Mouse (Mus musculus) lung, postnatal 0 days (tissue): ENCODE measurements around the gene Diaph3. TPM values are rescaled to one million over a fixed set of nuclear protein-coding genes. Genes with fewer than 3 reads are reported as not detected.
A peak's percentile ranks its signal among the peaks of the same experiment; 100 is the strongest.

ENCODE experiments used
- ATAC-seq: fragments of 200-750 bp; cut with Nextera tagmentation; 2 replicates; pipeline ENCODE4 v1.8.0; 2017; ENCODE audit warnings: moderate library complexity
- DNase-seq: peaks from one replicate; pipeline ENCODE4 v3.0.0-alpha.2; 2016; ENCODE audit warnings: low spot score
- H3K27ac ChIP-seq: fragments of 300-500 bp; sonication (generic); 2 replicates; pipeline ENCODE4 v1.5.1; 2014; ENCODE audit warnings: antibody characterized with exemption, mild to moderate bottlenecking, low read length, mixed read lengths
- H3K27me3 ChIP-seq: fragments of 300-500 bp; sonication (generic); replicated peaks from 2 replicates; pipeline ENCODE4 v1.6.1; 2014; ENCODE audit warnings: low read length, mixed read lengths; ENCODE audit not compliant: insufficient read depth
- H3K36me3 ChIP-seq: fragments of 300-500 bp; sonication (generic); 2 replicates; pipeline ENCODE4 v1.6.1; 2014; ENCODE audit warnings: low read length, mixed read lengths; ENCODE audit not compliant: insufficient read depth
- H3K4me1 ChIP-seq: fragments of 300-500 bp; sonication (generic); 2 replicates; pipeline ENCODE4 v1.6.1; 2014; ENCODE audit warnings: antibody characterized with exemption, low read depth, low read length, mixed read lengths; ENCODE audit not compliant: insufficient read depth
- H3K4me2 ChIP-seq: fragments of 300-500 bp; sonication (generic); replicated peaks from 2 replicates; pipeline ENCODE4 v1.6.1; 2014; ENCODE audit warnings: low read depth, mild to moderate bottlenecking, low read length, moderate library complexity, mixed read lengths
- H3K4me3 ChIP-seq: fragments of 300-500 bp; sonication (generic); 2 replicates; pipeline ENCODE4 v1.5.1; 2014; ENCODE audit warnings: low read depth, low read length
- H3K9ac ChIP-seq: fragments of 300-500 bp; sonication (generic); replicated peaks from 2 replicates; pipeline ENCODE4 v1.6.1; 2014; ENCODE audit warnings: low read depth, mild to moderate bottlenecking
- H3K9me3 ChIP-seq: fragments of 300-500 bp; sonication (generic); 2 replicates; pipeline ENCODE4 v1.6.1; 2016; ENCODE audit warnings: low read length, mixed read lengths
- CTCF ChIP-seq: IDR thresholded peaks from 2 replicates; pipeline ENCODE4 v1.5.1; 2016; ENCODE audit warnings: antibody characterized with exemption, mild to moderate bottlenecking
- EP300 ChIP-seq: IDR thresholded peaks from 2 replicates; pipeline ENCODE4 v1.6.1; 2016; ENCODE audit warnings: antibody characterized with exemption, mild to moderate bottlenecking, control low read depth
- WGBS: fragments of 180-500 bp; shearing (Covaris S2); extraction: QIAGEN DNeasy Blood & Tissue Kit; methylation state at CpG from one replicate; pipeline ENCODE4 v1.1.7; 2014; 5-methylcytosine and 5-hydroxymethylcytosine counted together
- polyA plus RNA-seq: library from polyadenylated mRNA; unstranded; fragments of >200 nt; fragmentation: Nextera tagmentation; extraction: Ambion mirVana; gene quantifications from 2 replicates; pipeline ENCODE4 v1.2.1, GENCODE M21; 2015

Gene Diaph3
- polyA plus RNA-seq, 1 experiment from 2014 or later: 2.3 TPM

DNA sequence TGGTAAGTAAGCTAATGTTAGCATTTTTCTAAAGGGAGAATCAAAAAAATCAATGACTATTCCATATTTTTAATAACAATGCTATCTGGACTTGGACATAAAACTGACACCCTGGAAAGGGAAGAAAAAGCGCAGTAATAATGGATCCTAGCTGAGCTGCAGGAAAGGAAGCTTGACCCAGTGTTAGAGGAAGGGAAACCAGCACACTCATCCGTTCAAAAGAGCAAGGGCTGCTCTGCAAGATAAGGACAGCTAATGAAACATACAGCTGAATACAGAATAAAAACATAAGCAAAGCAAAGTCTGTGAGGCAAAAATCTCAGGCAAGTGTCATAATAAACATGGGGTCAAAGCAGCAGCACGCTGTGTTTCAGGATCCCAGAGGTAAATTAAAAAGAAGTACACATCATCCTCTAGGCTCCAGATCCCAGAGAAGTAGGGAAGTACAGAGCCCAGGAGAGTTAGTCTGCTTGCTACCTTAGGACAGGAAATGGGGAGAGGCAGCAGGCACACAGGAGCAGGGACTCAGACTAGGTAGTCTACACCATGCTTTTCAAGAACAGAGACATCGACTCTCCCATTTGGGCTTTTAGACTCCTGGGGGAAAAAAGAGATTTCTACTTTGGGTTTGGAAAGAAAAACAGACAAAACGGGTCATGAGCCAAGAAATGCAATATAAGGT is 255.5 kb downstream of the Diaph3 start:
- ATAC-seq (no peak), DNase-seq (no peak)
- TF ChIP-seq CTCF (no peak), EP300 (no peak)
- 54% methylated on average over 5 of the region's 5 CpGs for WGBS
- Histone ChIP-seq H3K27ac (no peak overlapping the region), H3K9me3 (no peaks in the 10 kb centered on the region), H3K4me2 (no peak overlapping the region), H3K36me3 (no peaks in the 10 kb centered on the region), H3K27me3 (no peaks in the 10 kb centered on the region), H3K4me1 (no peaks in the 10 kb centered on the region), H3K4me3 (no peak overlapping the region), H3K9ac (no peak overlapping the region)

DNA sequence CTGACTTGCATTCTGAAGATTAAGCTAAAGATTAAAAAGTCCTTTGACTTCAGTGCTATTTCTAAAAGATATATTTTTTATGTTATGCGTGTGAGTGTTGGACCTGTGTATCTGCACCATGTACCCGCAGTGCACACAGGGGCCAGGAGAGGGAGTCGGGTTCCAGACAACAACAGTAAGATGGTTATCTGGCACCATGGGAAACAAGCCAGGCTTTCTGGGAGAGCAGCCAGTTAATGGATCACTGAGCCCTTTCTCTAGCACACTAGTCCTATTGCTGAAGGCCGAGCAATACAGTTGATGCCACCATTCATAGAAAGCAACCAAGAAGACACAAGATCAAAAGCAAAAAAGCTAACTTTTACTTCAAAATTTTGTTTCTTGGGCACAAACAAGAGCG is 271.5 kb downstream of the Diaph3 start:
- 83% methylated on average over 5 of the region's 5 CpGs for WGBS
- peak; percentile 28 for DNase-seq

DNA sequence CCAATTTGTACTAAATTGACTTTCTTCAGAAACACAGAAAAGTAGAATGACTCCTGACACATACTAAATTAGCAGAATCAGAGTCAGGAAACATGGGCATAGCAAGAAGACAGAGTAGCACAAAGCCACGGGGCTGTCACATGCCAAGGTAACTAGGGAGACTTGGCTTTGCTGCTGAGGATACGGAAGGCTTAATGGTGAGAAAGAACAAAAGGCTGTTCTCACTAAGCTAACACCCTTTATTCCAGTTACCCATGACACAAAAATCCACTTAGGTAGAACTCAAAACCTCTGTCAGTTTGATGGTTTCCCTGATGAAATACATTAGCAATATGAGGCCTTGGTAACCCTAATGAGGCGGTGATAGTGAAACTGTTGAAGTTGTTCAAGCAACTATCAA is 273.9 kb downstream of the Diaph3 start:
- TF ChIP-seq EP300 (no peak), CTCF (no peak)
- 72% methylated on average over 3 of the region's 3 CpGs for WGBS

More for the DNA sequence above, 271.5 kb downstream of the Diaph3 start:
- no peak overlapping the region for H3K4me3 ChIP-seq
- H3K4me1 ChIP-seq: no peaks in the 10 kb centered on the region
- no peak overlapping the region for H3K9ac ChIP-seq
- no peaks in the 10 kb centered on the region for H3K36me3 ChIP-seq
- TF ChIP-seq EP300 (no peak), CTCF (peak; percentile 70)
- H3K27me3 ChIP-seq: no peaks in the 10 kb centered on the region
- H3K4me2 ChIP-seq: no peak overlapping the region
- no peak overlapping the region for H3K27ac ChIP-seq
- H3K9me3 ChIP-seq: no peaks in the 10 kb centered on the region
- ATAC-seq: no peak

DNA sequence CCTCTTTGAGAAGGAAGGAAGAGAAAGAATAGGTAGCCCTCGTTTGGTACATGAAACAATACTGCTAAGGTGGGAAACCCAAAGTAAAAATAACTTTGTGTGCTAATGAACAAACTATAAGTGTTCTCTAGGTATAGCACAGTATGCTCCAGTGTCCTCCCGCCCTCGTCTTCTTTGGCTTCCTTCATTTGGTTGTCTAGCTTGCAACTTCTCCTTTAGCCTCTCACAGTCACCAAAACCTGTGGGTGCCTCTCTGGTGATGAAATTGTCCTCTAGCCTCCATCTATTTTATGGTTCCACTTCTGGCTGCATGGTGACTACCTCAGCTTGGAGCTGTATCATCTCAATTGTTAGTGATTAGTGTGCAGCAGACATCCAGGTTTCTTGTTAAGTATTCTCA is 277.0 kb downstream of the Diaph3 start:
- Histone ChIP-seq H3K4me2 (no peak overlapping the region), H3K9ac (no peak overlapping the region), H3K27me3 (no peaks in the 10 kb centered on the region), H3K9me3 (no peaks in the 10 kb centered on the region), H3K36me3 (no peaks in the 10 kb centered on the region), H3K27ac (no peak overlapping the region), H3K4me3 (no peak overlapping the region), H3K4me1 (no peaks in the 10 kb centered on the region)
- WGBS: 86% methylated on average over 3 of the region's 3 CpGs
- ATAC-seq (no peak), DNase-seq (no peak)
- TF ChIP-seq EP300 (no peak), CTCF (no peak)

More for the DNA sequence above, 273.9 kb downstream of the Diaph3 start:
- Histone ChIP-seq H3K4me1 (no peaks in the 10 kb centered on the region), H3K9me3 (no peaks in the 10 kb centered on the region), H3K27ac (no peak overlapping the region), H3K9ac (no peak overlapping the region), H3K4me2 (no peak overlapping the region), H3K4me3 (no peak overlapping the region), H3K36me3 (no peaks in the 10 kb centered on the region), H3K27me3 (no peaks in the 10 kb centered on the region)
- ATAC-seq (no peak), DNase-seq (no peak)

DNA sequence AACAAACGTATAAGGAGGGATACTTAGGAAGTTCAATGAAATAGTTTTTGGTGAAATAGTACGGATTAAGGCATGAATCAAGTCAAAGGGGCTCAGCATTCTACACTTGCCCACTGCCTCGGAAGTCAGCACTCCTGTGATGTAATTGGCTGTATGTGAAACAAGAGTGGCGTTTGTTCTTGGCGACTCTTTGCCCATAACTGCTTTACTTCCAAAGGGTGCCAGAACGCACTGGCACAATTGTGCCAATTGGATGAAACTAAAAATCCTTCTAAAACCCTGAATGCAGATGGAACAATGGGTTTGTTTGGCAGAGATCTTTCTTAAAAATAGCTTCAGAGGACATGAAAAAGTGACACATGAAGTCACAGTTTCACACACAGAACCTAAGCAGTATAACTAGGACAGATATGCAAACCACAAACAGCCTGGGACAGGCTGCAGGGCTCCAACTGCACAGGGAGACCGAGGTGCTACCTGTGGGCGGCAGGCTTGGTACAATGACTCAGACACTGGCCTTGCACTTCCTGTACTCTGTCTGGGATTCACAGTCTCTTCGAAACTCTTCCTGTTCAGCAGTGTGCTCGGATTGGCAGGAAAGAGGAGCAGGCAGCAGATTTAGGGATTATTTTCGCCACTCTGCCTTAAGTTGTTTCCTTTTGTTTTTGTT is 279.6 kb downstream of the Diaph3 start:
- TF ChIP-seq EP300 (no peak), CTCF (no peak)
- DNase-seq (no peak), ATAC-seq (no peak)
- no peak overlapping the region for H3K27ac ChIP-seq
- H3K36me3 ChIP-seq: no peaks in the 10 kb centered on the region
- H3K4me1 ChIP-seq: no peaks in the 10 kb centered on the region
- no peak overlapping the region for H3K9ac ChIP-seq
- 76% methylated on average over 11 of the region's 11 CpGs for WGBS
- no peaks in the 10 kb centered on the region for H3K9me3 ChIP-seq
- no peak overlapping the region for H3K4me2 ChIP-seq
- no peaks in the 10 kb centered on the region for H3K27me3 ChIP-seq
- H3K4me3 ChIP-seq: no peak overlapping the region

DNA sequence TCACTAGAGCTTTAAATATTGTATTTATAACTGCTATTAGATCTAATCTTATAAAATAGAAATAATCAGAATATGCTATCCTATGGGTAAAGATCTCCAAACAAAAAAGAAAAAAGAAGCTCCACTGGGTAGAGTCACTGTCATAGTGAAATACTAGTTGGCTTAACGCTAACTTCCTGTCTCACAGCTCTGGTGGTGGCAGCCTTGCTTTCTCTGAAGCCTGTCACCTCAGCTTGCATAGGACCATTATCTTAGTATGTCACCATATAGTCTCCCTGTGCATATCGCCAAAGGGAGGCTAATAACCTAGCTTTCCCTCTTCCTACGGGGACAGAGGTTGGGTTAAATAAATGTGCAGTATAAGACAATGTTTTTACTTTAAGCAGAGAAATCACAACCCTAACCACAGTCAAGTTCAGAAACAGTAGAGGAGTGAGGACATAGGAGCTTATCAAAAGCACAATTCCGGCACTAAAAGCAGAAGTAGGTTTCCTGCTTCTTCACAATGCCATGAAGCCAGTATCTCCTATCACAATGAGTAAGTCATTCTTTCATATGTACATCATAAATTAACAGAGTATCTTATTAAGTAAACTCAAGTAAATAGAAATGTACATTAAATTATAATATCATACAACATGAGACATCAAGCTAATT is 293.8 kb downstream of the Diaph3 start:
- no peak for ATAC-seq
- Histone ChIP-seq H3K9ac (no peak overlapping the region), H3K27me3 (no peaks in the 10 kb centered on the region), H3K27ac (no peak overlapping the region), H3K4me1 (no peaks in the 10 kb centered on the region), H3K4me3 (no peak overlapping the region), H3K4me2 (no peak overlapping the region), H3K9me3 (no peaks in the 10 kb centered on the region), H3K36me3 (no peaks in the 10 kb centered on the region)
- 81% methylated on average over 4 of the region's 4 CpGs for WGBS
- DNase-seq: no peak
- TF ChIP-seq EP300 (no peak), CTCF (no peak)
